Mouse (Mus musculus): ENCODE results near the gene Tmem53.

DNA sequence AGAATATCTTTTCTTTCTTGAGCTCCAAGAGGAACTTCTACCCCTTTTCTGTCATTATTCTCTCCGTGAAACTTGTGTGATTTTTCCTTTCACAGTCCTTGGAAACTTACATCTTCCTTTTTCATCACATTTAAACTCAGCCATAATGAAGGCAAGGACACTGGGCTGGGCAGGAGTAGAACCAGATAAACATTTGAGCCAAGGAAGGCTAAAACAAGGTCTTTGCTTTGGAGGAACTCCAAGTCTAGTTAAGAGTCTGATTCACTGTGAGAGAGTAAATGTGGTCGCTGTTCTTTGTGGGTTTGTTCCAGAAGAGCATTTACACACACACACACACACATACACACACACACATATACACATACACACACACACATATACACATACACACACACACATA, 39.9 kb downstream of the Tmem53 start:
- TF ChIP-seq CTCF (IDR thresholded peaks at IDR 0.05; ENCODE audit: low read depth) (no peak), EP300 (optimal IDR thresholded peaks at IDR 0.05) (no peak)
